Mouse (Mus musculus) C2C12 (cell line): Measurements from ENCODE around the gene Dera.

ENCODE experiments used
- CEBPB ChIP-seq: IDR thresholded peaks from one replicate; pipeline ENCODE4 v1.6.1; 2011; ENCODE audit warnings: low read depth, mild to moderate bottlenecking, control low read depth, moderate library complexity
- CTCF ChIP-seq: IDR thresholded peaks from one replicate; pipeline ENCODE4 v1.5.1; 2011; ENCODE audit not compliant: control insufficient read depth, insufficient read depth, insufficient read length
- FOSL1 ChIP-seq: IDR thresholded peaks from one replicate; pipeline ENCODE4 v1.8.0; 2011; ENCODE audit warnings: mild to moderate bottlenecking, low read length; ENCODE audit not compliant: poor library complexity, insufficient read depth, severe bottlenecking
- MAX ChIP-seq: IDR thresholded peaks from one replicate; pipeline ENCODE4 v1.6.1; 2011; ENCODE audit warnings: mild to moderate bottlenecking, control low read depth
- MYOD1 ChIP-seq: IDR thresholded peaks from one replicate; pipeline ENCODE4 v1.6.1; 2011; ENCODE audit warnings: low read depth; ENCODE audit not compliant: control insufficient read depth, insufficient read length
- MYOG ChIP-seq: IDR thresholded peaks from one replicate; pipeline ENCODE4 v1.6.1; 2011; ENCODE audit not compliant: control insufficient read depth, insufficient read length; ENCODE audit errors: extremely low read depth
- USF1 ChIP-seq: IDR thresholded peaks from one replicate; pipeline ENCODE4 v1.6.1; 2011; ENCODE audit warnings: low read depth, mild to moderate bottlenecking, control low read depth, moderate library complexity

- TF ChIP-seq CTCF (no peak), MAX (no peak), MYOD1 (no peak), MYOG (no peak), USF1 (no peak), FOSL1 (no peak), CEBPB (no peak)
These were observed 68.2 kb downstream of the Dera start for GRCm38 (mm10) chr6:137822550-137822949.
